Comparison of ENCODE assay signal across 8 mouse cellular contexts in the genomic region with DNA sequence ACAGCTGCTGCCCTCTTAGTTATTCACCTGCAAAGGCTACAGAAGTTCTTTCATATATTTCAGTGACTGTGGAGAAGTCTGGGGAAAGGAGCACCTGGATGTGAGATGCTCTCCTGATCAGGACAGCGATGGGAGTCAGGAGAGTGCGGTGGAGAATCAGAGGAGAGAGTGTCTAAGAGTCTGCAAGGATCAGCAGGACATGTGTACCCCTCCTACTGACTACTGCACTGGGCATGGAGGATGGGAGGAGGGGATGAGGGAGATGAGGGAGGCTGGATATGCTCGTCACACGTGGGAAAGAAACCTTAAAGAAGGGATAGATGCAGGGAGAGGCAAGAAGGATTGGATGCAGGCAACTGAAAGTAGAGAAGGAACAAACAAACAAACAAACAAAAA.
DNase-seq lines count a peak whose midpoint lies in the region; ATAC-seq and TF ChIP-seq lines count a peak whose summit lies in the region.

No protein-coding gene starts in this region.

- no peaks in the 10 kb centered on the region for H3K36me3 ChIP-seq in lung, embryonic 14.5 days (ENCODE audit: insufficient read depth)
- H3K36me3 ChIP-seq in forebrain, embryonic 13.5 days (ENCODE audit: poor library complexity, severe bottlenecking): no peaks in the 10 kb centered on the region
- no peaks in the 10 kb centered on the region for H3K36me3 ChIP-seq in intestine, postnatal 0 days (ENCODE audit: control insufficient read depth, insufficient read depth)
- no peaks in the 10 kb centered on the region for H3K36me3 ChIP-seq in neural tube, embryonic 15.5 days
- H3K36me3 ChIP-seq in thymus, adult 2 months (ENCODE audit: control insufficient read depth, insufficient read depth, low read length): no peaks in the 10 kb centered on the region

- H3K27me3 ChIP-seq in lung, embryonic 14.5 days (ENCODE audit: insufficient read depth, low read length): no peaks in the 10 kb centered on the region
- no peaks in the 10 kb centered on the region for H3K27me3 ChIP-seq in forebrain, embryonic 13.5 days
- H3K27me3 ChIP-seq in intestine, postnatal 0 days (replicated peaks; ENCODE audit: control insufficient read depth, insufficient read depth, low read length): no peaks in the 10 kb centered on the region
- H3K27me3 ChIP-seq in neural tube, embryonic 15.5 days (replicated peaks): no peaks in the 10 kb centered on the region
- no peaks in the 10 kb centered on the region for H3K27me3 ChIP-seq in thymus, adult 2 months (ENCODE audit: control insufficient read depth, insufficient read depth, low read length)

- DNase-seq in lung, embryonic 14.5 days: no peak
- no peak for DNase-seq in lung, postnatal 36 days
- DNase-seq in testis, postnatal 14 days (ENCODE audit: low spot score): no peak
- DNase-seq in cerebellum, adult 8-10 months: no peak
- no peak for DNase-seq in thymus, adult 2 months

- H3K4me1 ChIP-seq in lung, embryonic 14.5 days (ENCODE audit: insufficient read depth): peaks cover 24% of the 10 kb centered on the region; the same call in 1 of the 2 replicates
- peaks cover 28% of the 10 kb centered on the region for H3K4me1 ChIP-seq in forebrain, embryonic 13.5 days
- no peaks in the 10 kb centered on the region for H3K4me1 ChIP-seq in intestine, postnatal 0 days (replicated peaks; ENCODE audit: control insufficient read depth, insufficient read depth, low read length)
- H3K4me1 ChIP-seq in neural tube, embryonic 15.5 days: peaks cover 29% of the 10 kb centered on the region
- H3K4me1 ChIP-seq in thymus, adult 2 months (replicated peaks; ENCODE audit: control insufficient read depth, insufficient read depth, low read length): peaks cover 4% of the 10 kb centered on the region; the same call in 1 of the 2 replicates

- no peak for ATAC-seq in lung, embryonic 14.5 days (ENCODE audit: insufficient read depth)
- ATAC-seq in forebrain, embryonic 13.5 days: peak; percentile 33; the same call in 1 of the 2 replicates
- no peak for ATAC-seq in intestine, postnatal 0 days
- ATAC-seq in neural tube, embryonic 15.5 days (ENCODE audit: low FRiP score): no peak; the same call in 1 of the 2 replicates

- H3K4me3 ChIP-seq in lung, embryonic 14.5 days (ENCODE audit: low read depth, low read length): no peak overlapping the region
- no peak overlapping the region for H3K4me3 ChIP-seq in forebrain, embryonic 13.5 days
- no peak overlapping the region for H3K4me3 ChIP-seq in intestine, postnatal 0 days (ENCODE audit: low read depth, low read length)
- H3K4me3 ChIP-seq in neural tube, embryonic 15.5 days (replicated peaks): 0 out of 2 replicates have a peak overlapping the region, but pooled peaks have one; percentile 12
- no peak overlapping the region for H3K4me3 ChIP-seq in thymus, adult 2 months (ENCODE audit: control insufficient read depth, insufficient read depth, low read length)

- H3K9ac ChIP-seq in lung, embryonic 14.5 days: no peak overlapping the region
- H3K9ac ChIP-seq in forebrain, embryonic 13.5 days: peak overlapping the region; percentile 45; the same call in 1 of the 2 replicates
- no peak overlapping the region for H3K9ac ChIP-seq in intestine, postnatal 0 days (ENCODE audit: low read depth, low read length)
- H3K9ac ChIP-seq in neural tube, embryonic 15.5 days (replicated peaks): 0 out of 2 replicates have a peak overlapping the region, but pooled peaks have one; percentile 15

- WGBS in lung, embryonic 14.5 days: 42% methylated on average over 4 of the region's 4 CpGs
- WGBS in forebrain, embryonic 13.5 days: 25% methylated on average over 4 of the region's 4 CpGs
- WGBS in intestine, postnatal 0 days: 45% methylated on average over 4 of the region's 4 CpGs
- WGBS in neural tube, embryonic 15.5 days: 19% methylated on average over 4 of the region's 4 CpGs
- WGBS in thymus, adult 2 months: 82% methylated on average over 4 of the region's 4 CpGs

- H3K9me3 ChIP-seq in lung, embryonic 14.5 days (ENCODE audit: low read depth, low read length): 0 out of 2 replicates have a peak, but pooled peaks cover 3% of the 10 kb centered on the region
- no peaks in the 10 kb centered on the region for H3K9me3 ChIP-seq in forebrain, embryonic 13.5 days (replicated peaks)
- no peaks in the 10 kb centered on the region for H3K9me3 ChIP-seq in intestine, postnatal 0 days (ENCODE audit: control insufficient read depth)
- no peaks in the 10 kb centered on the region for H3K9me3 ChIP-seq in neural tube, embryonic 15.5 days (replicated peaks)

- peak overlapping the region; percentile 55; the same call in 1 of the 2 replicates for H3K4me2 ChIP-seq in lung, embryonic 14.5 days
- peak overlapping the region; percentile 55 for H3K4me2 ChIP-seq in forebrain, embryonic 13.5 days
- 0 out of 2 replicates have a peak overlapping the region, but pooled peaks have one; percentile 53 for H3K4me2 ChIP-seq in intestine, postnatal 0 days (replicated peaks; ENCODE audit: low read depth)
- peak overlapping the region; percentile 46 for H3K4me2 ChIP-seq in neural tube, embryonic 15.5 days

- no peak for TF ChIP-seq POLR2A in thymus, adult 2 months (IDR thresholded peaks at IDR 0.05; ENCODE audit: control insufficient read depth, extremely low read depth, insufficient read depth, low read length, poor library complexity)

- no peak overlapping the region for H3K27ac ChIP-seq in lung, embryonic 14.5 days (ENCODE audit: low read depth)
- peak overlapping the region; percentile 52 for H3K27ac ChIP-seq in forebrain, embryonic 13.5 days
- H3K27ac ChIP-seq in intestine, postnatal 0 days (ENCODE audit: low read depth, low read length): no peak overlapping the region
- H3K27ac ChIP-seq in neural tube, embryonic 15.5 days (replicated peaks): peak overlapping the region; percentile 76
- no peak overlapping the region for H3K27ac ChIP-seq in thymus, adult 2 months (ENCODE audit: control insufficient read depth, insufficient read depth, low read length)

- no peak for TF ChIP-seq CTCF in lung, embryonic 14.5 days (IDR thresholded peaks at IDR 0.05; ENCODE audit: low read depth)
- TF ChIP-seq CTCF in intestine, postnatal 0 days (IDR thresholded peaks at IDR 0.05; ENCODE audit: low read depth): no peak
- no peak for TF ChIP-seq CTCF in thymus, adult 2 months (IDR thresholded peaks at IDR 0.05; ENCODE audit: borderline replicate concordance, control insufficient read depth, extremely low read depth, insufficient read depth, low read length, poor library complexity)

Comparison
In these comparisons a context has a peak if more than half of its experiments do, and no peak if none do; other contexts are left out.
1. H3K27ac ChIP-seq: peak in forebrain, embryonic 13.5 days (single experiment) and neural tube, embryonic 15.5 days (single experiment); none in lung, embryonic 14.5 days (single experiment), intestine, postnatal 0 days (single experiment) and thymus, adult 2 months (single experiment).
2. H3K9ac ChIP-seq: peak in forebrain, embryonic 13.5 days (single experiment) and neural tube, embryonic 15.5 days (single experiment); none in lung, embryonic 14.5 days (single experiment) and intestine, postnatal 0 days (single experiment).
3. Peak in every context shown above with its lines, with median percentiles within 50 percentile points of each other: H3K4me2 ChIP-seq.